Mouse (Mus musculus): ENCODE data around the gene Traf3.

The Traf3 gene

DNA sequence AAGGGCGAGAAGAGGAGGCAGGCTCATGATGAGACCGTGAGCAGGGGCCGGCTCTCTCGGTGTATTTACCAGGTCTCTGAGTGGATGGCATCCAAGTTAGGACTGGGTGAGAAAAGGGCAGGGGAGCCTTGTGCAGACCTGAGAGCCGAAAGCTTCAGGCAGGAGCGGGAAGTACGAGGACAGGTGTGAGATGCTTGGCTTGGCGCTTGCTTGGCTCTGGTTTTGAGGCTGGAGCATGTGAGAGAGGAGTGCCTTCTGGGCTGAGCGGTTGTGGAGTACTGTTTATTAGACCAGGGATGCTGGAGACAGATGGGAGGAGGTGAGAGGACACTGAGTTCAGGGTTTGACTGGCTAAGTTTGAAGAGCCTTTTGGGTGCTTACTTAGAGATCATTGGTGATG, 27.2 kb downstream of the Traf3 start:
- TF ChIP-seq POU5F1 (IDR thresholded peaks at IDR 0.05; ENCODE audit: borderline replicate concordance, low read length) (no peak), CTCF (conservative IDR thresholded peaks at IDR 0.05; ENCODE audit: low read length) (no peak), NANOG (IDR thresholded peaks at IDR 0.05; ENCODE audit: borderline replicate concordance, low read length) (no peak)
- Histone ChIP-seq H3K27me3 (ENCODE audit: insufficient read depth, low read length) (no peaks in the 10 kb centered on the region), H3K9me3 (ENCODE audit: low read length) (no peaks in the 10 kb centered on the region)

DNA sequence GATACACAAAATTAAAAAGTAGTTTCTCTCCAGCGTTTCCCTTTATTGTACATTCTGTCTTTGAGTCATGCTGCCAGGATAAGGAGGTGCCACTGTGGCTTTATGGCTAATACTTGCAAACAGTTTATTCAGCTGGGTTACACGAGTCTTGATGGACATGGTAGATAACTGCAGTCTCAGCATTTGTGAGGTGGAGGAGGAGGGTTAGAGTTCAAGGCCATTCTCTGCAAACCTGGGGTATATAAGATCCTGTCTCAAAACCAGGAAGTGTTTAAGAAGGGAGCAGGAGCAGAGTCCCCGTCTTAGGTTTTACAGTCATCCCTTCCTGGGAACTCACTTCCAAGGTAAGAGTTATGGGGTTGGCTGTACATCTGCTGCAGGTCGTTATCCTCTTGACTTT, 30.4 kb downstream of the Traf3 start:
- peaks cover 15% of the 10 kb centered on the region for H3K4me1 ChIP-seq (replicated peaks; ENCODE audit: low read depth, low read length)
- no peaks in the 10 kb centered on the region for H3K36me3 ChIP-seq (ENCODE audit: insufficient read depth, low read length)
- no peaks in the 10 kb centered on the region for H3K9me3 ChIP-seq (ENCODE audit: low read length)
- TF ChIP-seq NANOG (IDR thresholded peaks at IDR 0.05; ENCODE audit: borderline replicate concordance, low read length) (no peak), CTCF (conservative IDR thresholded peaks at IDR 0.05; ENCODE audit: low read length) (no peak), POU5F1 (IDR thresholded peaks at IDR 0.05; ENCODE audit: borderline replicate concordance, low read length) (no peak)
- no peak overlapping the region for H3K4me3 ChIP-seq (replicated peaks; ENCODE audit: low read length)
- no peaks in the 10 kb centered on the region for H3K27me3 ChIP-seq (ENCODE audit: insufficient read depth, low read length)

More for the DNA sequence above, 27.2 kb downstream of the Traf3 start:
- H3K4me3 ChIP-seq (replicated peaks; ENCODE audit: low read length), result no peak overlapping the region
- H3K4me1 ChIP-seq (replicated peaks; ENCODE audit: low read depth, low read length), result peaks cover 33% of the 10 kb centered on the region
- H3K36me3 ChIP-seq (ENCODE audit: insufficient read depth, low read length), result no peaks in the 10 kb centered on the region

DNA sequence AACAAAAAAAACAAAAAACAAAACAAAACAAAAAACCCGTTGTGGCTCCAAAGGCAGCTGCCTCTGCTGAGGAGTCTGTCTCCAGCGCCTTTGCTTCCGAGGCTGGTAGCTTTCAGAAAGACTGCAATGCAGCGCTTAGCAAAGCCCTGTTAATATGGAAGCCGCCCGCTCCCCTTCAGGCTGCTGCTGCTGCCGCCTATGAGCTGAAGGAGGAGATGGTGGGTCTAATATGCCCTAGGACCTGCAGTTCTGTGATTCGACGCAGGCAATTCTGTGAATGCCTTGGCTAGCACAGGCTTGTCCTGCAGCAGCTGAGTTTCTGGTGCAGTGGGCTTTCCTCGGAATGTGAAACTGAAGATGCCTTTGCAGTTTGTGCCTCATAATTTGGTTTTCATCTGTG, 36.9 kb downstream of the Traf3 start:
- TF ChIP-seq CTCF (conservative IDR thresholded peaks at IDR 0.05; ENCODE audit: low read length) (no peak), POU5F1 (IDR thresholded peaks at IDR 0.05; ENCODE audit: borderline replicate concordance, low read length) (no peak), NANOG (IDR thresholded peaks at IDR 0.05; ENCODE audit: borderline replicate concordance, low read length) (no peak)
- H3K4me3 ChIP-seq (replicated peaks; ENCODE audit: low read length), result no peak overlapping the region
- H3K36me3 ChIP-seq (ENCODE audit: insufficient read depth, low read length), result no peaks in the 10 kb centered on the region
- H3K9me3 ChIP-seq (ENCODE audit: low read length), result no peaks in the 10 kb centered on the region
- no peaks in the 10 kb centered on the region for H3K27me3 ChIP-seq (ENCODE audit: insufficient read depth, low read length)
- peaks cover 11% of the 10 kb centered on the region for H3K4me1 ChIP-seq (replicated peaks; ENCODE audit: low read depth, low read length)

DNA sequence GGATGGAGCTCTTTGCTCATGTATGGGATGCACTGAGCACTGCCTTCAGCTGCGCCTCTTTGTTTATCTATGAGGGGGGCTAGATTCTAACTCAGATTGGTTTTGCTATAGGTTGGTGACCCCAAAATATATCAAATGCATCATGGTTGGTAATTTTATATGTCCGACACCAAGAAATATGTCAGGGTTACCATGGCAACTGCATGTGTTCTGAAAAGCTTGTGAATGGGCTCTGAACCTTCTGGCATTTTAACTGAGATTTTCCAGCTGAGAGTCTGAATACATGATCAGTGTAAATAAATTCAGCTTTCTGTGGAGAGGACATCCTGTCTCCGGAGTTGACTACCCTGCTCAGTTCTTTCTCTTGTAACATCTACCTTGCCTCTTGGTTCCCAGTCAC, 37.8 kb downstream of the Traf3 start:
- Histone ChIP-seq H3K36me3 (ENCODE audit: insufficient read depth, low read length) (no peaks in the 10 kb centered on the region), H3K4me1 (replicated peaks; ENCODE audit: low read depth, low read length) (peaks cover 11% of the 10 kb centered on the region), H3K9me3 (ENCODE audit: low read length) (no peaks in the 10 kb centered on the region), H3K4me3 (replicated peaks; ENCODE audit: low read length) (no peak overlapping the region), H3K27me3 (ENCODE audit: insufficient read depth, low read length) (no peaks in the 10 kb centered on the region)
- TF ChIP-seq POU5F1 (IDR thresholded peaks at IDR 0.05; ENCODE audit: borderline replicate concordance, low read length) (no peak), CTCF (conservative IDR thresholded peaks at IDR 0.05; ENCODE audit: low read length) (no peak), NANOG (IDR thresholded peaks at IDR 0.05; ENCODE audit: borderline replicate concordance, low read length) (no peak)

DNA sequence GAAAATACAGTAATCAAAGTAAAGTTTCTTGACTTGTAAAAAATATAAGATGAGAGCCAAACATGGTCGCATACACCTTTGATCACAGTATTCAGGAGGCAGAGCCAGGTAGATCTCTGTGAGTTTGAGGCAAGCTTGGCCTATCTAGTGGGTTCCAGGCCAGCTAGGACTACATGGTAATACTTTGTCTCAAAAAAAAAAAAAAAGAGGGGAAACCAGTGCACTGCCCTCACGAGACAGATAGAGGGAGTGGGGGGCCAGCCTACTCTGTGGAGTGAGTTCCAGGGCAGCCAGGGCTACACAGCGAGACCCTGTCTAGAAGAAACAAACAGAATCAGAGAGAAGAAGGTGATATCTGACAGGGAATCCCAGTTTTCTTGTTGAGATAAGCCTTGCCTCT, 41.5 kb downstream of the Traf3 start:
- no peaks in the 10 kb centered on the region for H3K36me3 ChIP-seq (ENCODE audit: insufficient read depth, low read length)
- H3K27me3 ChIP-seq (ENCODE audit: insufficient read depth, low read length), result no peaks in the 10 kb centered on the region
- TF ChIP-seq CTCF (conservative IDR thresholded peaks at IDR 0.05; ENCODE audit: low read length) (no peak), NANOG (IDR thresholded peaks at IDR 0.05; ENCODE audit: borderline replicate concordance, low read length) (no peak), POU5F1 (IDR thresholded peaks at IDR 0.05; ENCODE audit: borderline replicate concordance, low read length) (no peak)
- H3K4me3 ChIP-seq (replicated peaks; ENCODE audit: low read length), result no peak overlapping the region
- no peaks in the 10 kb centered on the region for H3K9me3 ChIP-seq (ENCODE audit: low read length)
- peaks cover 12% of the 10 kb centered on the region for H3K4me1 ChIP-seq (replicated peaks; ENCODE audit: low read depth, low read length)

DNA sequence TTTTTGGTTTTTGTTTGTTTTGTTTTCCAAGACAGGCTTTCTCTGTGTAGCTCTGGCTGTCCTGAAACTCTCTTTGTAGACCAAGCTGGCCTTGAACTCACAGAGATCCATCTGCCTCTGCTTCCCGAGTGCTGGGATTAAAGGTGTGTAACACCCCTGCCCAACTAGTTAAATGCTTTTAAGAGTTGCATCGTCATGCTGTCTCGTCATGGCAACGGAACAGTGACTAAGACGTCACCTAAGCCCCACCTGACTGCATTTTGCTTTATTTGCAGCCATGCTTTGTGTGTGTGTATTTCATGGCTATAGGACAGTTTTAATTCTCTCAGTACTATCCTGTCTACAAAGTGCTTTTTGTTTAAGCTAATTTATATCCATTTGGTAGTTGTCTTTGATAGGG, 45.6 kb downstream of the Traf3 start:
- H3K4me1 ChIP-seq (replicated peaks; ENCODE audit: low read depth, low read length), result peaks cover 7% of the 10 kb centered on the region
- H3K9me3 ChIP-seq (ENCODE audit: low read length), result no peaks in the 10 kb centered on the region
- H3K36me3 ChIP-seq (ENCODE audit: insufficient read depth, low read length), result no peaks in the 10 kb centered on the region
- H3K27me3 ChIP-seq (ENCODE audit: insufficient read depth, low read length), result no peaks in the 10 kb centered on the region
- TF ChIP-seq NANOG (IDR thresholded peaks at IDR 0.05; ENCODE audit: borderline replicate concordance, low read length) (no peak), CTCF (conservative IDR thresholded peaks at IDR 0.05; ENCODE audit: low read length) (no peak)
- no peak overlapping the region for H3K4me3 ChIP-seq (replicated peaks; ENCODE audit: low read length)

DNA sequence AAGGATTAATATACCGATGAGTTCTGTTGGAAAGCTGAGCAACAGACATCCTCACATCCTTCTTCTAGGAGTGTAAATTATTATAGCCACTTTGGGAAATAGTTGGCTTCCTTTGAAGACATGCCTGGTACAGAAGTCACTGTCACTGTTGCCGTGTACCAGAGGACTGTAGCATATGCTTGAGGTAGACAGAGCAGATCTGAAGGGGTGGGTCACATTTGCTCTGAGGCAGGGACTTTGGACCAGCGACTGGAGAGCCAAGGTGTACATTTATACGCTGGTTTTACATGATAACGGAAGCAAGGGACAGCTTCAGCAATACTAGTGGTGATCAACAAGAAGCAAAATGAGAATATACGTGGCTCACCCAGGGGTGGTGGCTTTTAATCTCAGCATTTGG, 52.7 kb downstream of the Traf3 start:
- H3K4me3 ChIP-seq (replicated peaks; ENCODE audit: low read length), result no peak overlapping the region
- H3K9me3 ChIP-seq (ENCODE audit: low read length), result no peaks in the 10 kb centered on the region
- H3K4me1 ChIP-seq (replicated peaks; ENCODE audit: low read depth, low read length), result peaks cover under 1% of the 10 kb centered on the region; the same call in 1 of the 2 replicates
- TF ChIP-seq NANOG (IDR thresholded peaks at IDR 0.05; ENCODE audit: borderline replicate concordance, low read length) (no peak), CTCF (conservative IDR thresholded peaks at IDR 0.05; ENCODE audit: low read length) (no peak), POU5F1 (IDR thresholded peaks at IDR 0.05; ENCODE audit: borderline replicate concordance, low read length) (no peak)
- no peaks in the 10 kb centered on the region for H3K27me3 ChIP-seq (ENCODE audit: insufficient read depth, low read length)
- peaks cover 14% of the 10 kb centered on the region for H3K36me3 ChIP-seq (ENCODE audit: insufficient read depth, low read length)

DNA sequence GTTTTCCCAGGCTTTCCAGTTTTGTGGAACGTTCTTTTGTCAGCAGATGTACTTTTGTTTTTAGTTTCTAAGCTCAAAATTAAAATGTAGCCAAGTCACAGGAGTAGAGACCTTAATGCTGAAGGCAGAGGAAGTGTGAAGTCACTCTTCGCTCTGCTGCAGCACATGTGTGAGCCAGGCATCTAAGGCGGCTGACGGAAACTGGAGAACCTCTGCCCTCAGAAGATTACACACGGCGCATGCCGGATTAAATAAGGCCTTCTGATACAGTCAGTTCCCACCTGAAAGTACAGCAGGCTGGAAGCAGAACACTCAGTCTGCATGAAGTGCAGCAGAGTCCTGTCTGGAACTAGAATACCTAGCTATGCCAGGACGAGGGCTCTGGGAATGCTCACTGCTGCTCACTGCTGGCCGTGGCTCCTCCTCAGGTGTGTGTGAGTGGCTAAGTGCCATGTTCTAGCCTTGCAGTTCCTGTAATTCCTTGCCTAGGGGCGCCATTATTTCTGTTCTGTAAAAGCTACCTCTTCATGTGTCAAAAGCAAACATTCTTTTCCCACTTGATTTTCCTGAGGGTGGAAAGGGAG, 59.1 kb downstream of the Traf3 start:
- Histone ChIP-seq H3K27me3 (ENCODE audit: insufficient read depth, low read length) (no peaks in the 10 kb centered on the region), H3K4me1 (replicated peaks; ENCODE audit: low read depth, low read length) (peaks cover 3% of the 10 kb centered on the region; the same call in 1 of the 2 replicates), H3K4me3 (replicated peaks; ENCODE audit: low read length) (no peak overlapping the region), H3K36me3 (ENCODE audit: insufficient read depth, low read length) (peaks cover 23% of the 10 kb centered on the region), H3K9me3 (ENCODE audit: low read length) (no peaks in the 10 kb centered on the region)
- TF ChIP-seq NANOG (IDR thresholded peaks at IDR 0.05; ENCODE audit: borderline replicate concordance, low read length) (no peak), POU5F1 (IDR thresholded peaks at IDR 0.05; ENCODE audit: borderline replicate concordance, low read length) (no peak), CTCF (conservative IDR thresholded peaks at IDR 0.05; ENCODE audit: low read length) (no peak)

DNA sequence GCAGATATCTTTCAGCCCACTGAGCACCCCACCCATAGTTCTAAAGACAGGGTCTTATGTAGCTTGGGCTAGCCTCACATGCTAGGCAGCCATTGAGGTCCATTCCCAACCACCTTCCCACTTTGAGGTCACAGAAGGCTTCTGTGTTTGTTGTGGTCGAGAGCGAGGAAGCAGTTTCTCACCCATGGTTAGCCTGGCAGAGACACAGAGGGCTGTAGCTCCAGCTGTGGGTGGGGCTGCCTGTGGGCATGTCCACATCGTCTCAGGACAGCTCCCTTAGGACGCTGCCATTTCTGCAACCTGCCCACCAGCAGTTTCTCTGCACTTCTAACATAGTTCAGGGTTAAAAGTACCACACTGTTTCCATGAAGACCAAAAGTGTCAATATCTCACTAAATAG, 61.2 kb downstream of the Traf3 start:
- no peaks in the 10 kb centered on the region for H3K9me3 ChIP-seq (ENCODE audit: low read length)
- no peak overlapping the region for H3K4me3 ChIP-seq (replicated peaks; ENCODE audit: low read length)
- TF ChIP-seq NANOG (IDR thresholded peaks at IDR 0.05; ENCODE audit: borderline replicate concordance, low read length) (no peak), CTCF (conservative IDR thresholded peaks at IDR 0.05; ENCODE audit: low read length) (no peak), POU5F1 (IDR thresholded peaks at IDR 0.05; ENCODE audit: borderline replicate concordance, low read length) (no peak)
- no peaks in the 10 kb centered on the region for H3K27me3 ChIP-seq (ENCODE audit: insufficient read depth, low read length)
- peaks cover 3% of the 10 kb centered on the region; the same call in 1 of the 2 replicates for H3K4me1 ChIP-seq (replicated peaks; ENCODE audit: low read depth, low read length)
- peaks cover 11% of the 10 kb centered on the region for H3K36me3 ChIP-seq (ENCODE audit: insufficient read depth, low read length)

Measured in E14TG2a.4 (cell line).